Mouse (Mus musculus): ENCODE results near the gene Hs3st2. TPM values are rescaled to one million over a fixed set of nuclear protein-coding genes. Genes with fewer than 3 reads are reported as not detected.

Hs3st2 gene
- total and polyA plus RNA-seq, 3 experiments, result not detected

DNA sequence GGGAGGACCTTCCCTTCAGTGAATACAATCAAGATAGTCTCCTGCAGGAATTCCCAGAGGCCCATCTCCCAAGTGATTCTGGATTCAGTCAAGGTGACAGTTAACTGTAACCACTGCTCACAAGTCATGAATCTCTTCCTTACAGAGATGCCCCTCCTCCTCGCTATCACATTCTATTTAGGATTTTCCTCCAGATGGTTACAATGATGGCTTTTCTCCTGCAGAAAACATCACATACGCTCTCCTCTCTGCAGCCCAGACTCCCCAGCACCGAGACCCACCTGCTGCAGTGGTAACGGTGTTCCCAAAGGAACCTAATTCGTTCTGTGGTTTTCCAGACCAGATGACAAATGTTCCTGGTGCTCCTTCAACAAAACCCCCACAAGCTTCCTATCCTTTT is 49.5 kb downstream of the Hs3st2 start:
- Histone ChIP-seq H3K27me3 (ENCODE audit: control insufficient read depth in 1 of 2, insufficient read depth in 2 of 2, low read length in 2 of 2) (no peaks in the 10 kb centered on the region), H3K9me3 (replicated peaks; ENCODE audit: insufficient read depth, low read length) (no peaks in the 10 kb centered on the region), H3K27ac (ENCODE audit: control insufficient read depth, low read depth, low read length) (no peak overlapping the region), H3K4me3 (ENCODE audit: control insufficient read depth in 1 of 2, insufficient read depth in 1 of 2, low read depth in 2 of 2, low read length in 2 of 2) (no peak overlapping the region), H3K4me1 (ENCODE audit: control insufficient read depth in 1 of 2, insufficient read depth in 2 of 2, low read length in 2 of 2) (no peaks in the 10 kb centered on the region), H3K79me2 (ENCODE audit: control insufficient read depth, insufficient read depth, low read length, poor library complexity) (no peaks in the 10 kb centered on the region), H3K36me3 (ENCODE audit: control insufficient read depth in 1 of 2, insufficient read depth in 2 of 2, low read length in 2 of 2) (no peaks in the 10 kb centered on the region), H3K9ac (ENCODE audit: control insufficient read depth, low read depth, low read length, poor library complexity, severe bottlenecking) (no peak overlapping the region)
- TF ChIP-seq ZC3H11A (IDR thresholded peaks at IDR 0.05; ENCODE audit: low read depth, low read length) (no peak), NRF1 (IDR thresholded peaks at IDR 0.05; ENCODE audit: insufficient read depth, low read depth, low read length, poor library complexity, severe bottlenecking) (no peak), JUND (IDR thresholded peaks at IDR 0.05; ENCODE audit: low read depth, low read length) (no peak), USF1 (IDR thresholded peaks at IDR 0.05; ENCODE audit: low read depth, low read length) (no peak), POLR2AphosphoS2 (IDR thresholded peaks at IDR 0.05; ENCODE audit: low read length) (no peak), MAFK (IDR thresholded peaks at IDR 0.05; ENCODE audit: borderline replicate concordance, low read depth, low read length) (no peak), GABPA (IDR thresholded peaks at IDR 0.05; ENCODE audit: low read depth, low read length) (no peak), MEF2A (IDR thresholded peaks at IDR 0.05; ENCODE audit: extremely low read depth, insufficient replicate concordance, low read depth, low read length, poor library complexity, severe bottlenecking) (no peak), KAT2A (conservative IDR thresholded peaks at IDR 0.05; ENCODE audit: low read depth, low read length) (no peak), CHD1 (IDR thresholded peaks at IDR 0.05; ENCODE audit: low read depth, low read length) (no peak), MYB (IDR thresholded peaks at IDR 0.05; ENCODE audit: low read depth, low read length) (no peak), TCF12 (IDR thresholded peaks at IDR 0.05; ENCODE audit: low read depth, low read length) (no peak), E2F4 (IDR thresholded peaks at IDR 0.05; ENCODE audit: borderline replicate concordance, low read depth, low read length) (no peak), BHLHE40 (IDR thresholded peaks at IDR 0.05; ENCODE audit: borderline replicate concordance, low read depth, low read length) (no peak), UBTF (IDR thresholded peaks at IDR 0.05; ENCODE audit: borderline replicate concordance, insufficient read depth, low read depth, low read length) (no peak), POLR2A (IDR thresholded peaks at IDR 0.05; ENCODE audit: control insufficient read depth in 1 of 2, insufficient read depth in 1 of 2, low read depth in 1 of 2, low read length in 2 of 2, poor library complexity in 1 of 2) (no peak), MAX (IDR thresholded peaks at IDR 0.05; ENCODE audit: low read length) (no peak), GATA1 (IDR thresholded peaks at IDR 0.05; ENCODE audit: low read depth, low read length) (no peak)
- DNase-seq (ENCODE audit: low read depth, low spot score), result no peak

DNA sequence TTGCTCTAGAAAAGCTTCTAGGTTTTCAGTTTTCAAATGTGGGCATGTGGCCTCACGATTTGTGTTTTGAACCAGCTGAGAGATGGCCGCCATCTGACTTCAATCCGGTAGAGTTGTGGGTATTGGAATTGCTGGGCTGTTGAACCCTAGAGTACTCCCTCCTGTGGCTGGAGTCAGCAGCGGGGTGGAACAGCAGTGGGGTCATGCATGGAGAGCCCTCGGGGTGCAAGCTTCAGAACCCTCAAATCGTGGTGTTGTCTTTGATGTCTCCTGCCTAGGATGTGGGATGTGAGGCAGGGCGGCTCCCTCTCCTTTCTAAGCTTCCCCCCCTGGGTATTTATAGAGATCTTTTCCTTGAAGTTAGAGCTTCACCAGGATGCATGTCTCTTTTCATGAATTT is 52.7 kb downstream of the Hs3st2 start:
- H3K36me3 ChIP-seq (ENCODE audit: control insufficient read depth in 1 of 2, insufficient read depth in 2 of 2, low read length in 2 of 2), result no peaks in the 10 kb centered on the region
- no peaks in the 10 kb centered on the region for H3K27me3 ChIP-seq (ENCODE audit: control insufficient read depth in 1 of 2, insufficient read depth in 2 of 2, low read length in 2 of 2)
- H3K4me1 ChIP-seq (ENCODE audit: control insufficient read depth in 1 of 2, insufficient read depth in 2 of 2, low read length in 2 of 2), result no peaks in the 10 kb centered on the region
- H3K9ac ChIP-seq (ENCODE audit: control insufficient read depth, low read depth, low read length, poor library complexity, severe bottlenecking), result no peak overlapping the region
- H3K79me2 ChIP-seq (ENCODE audit: control insufficient read depth, insufficient read depth, low read length, poor library complexity), result no peaks in the 10 kb centered on the region
- H3K9me3 ChIP-seq (replicated peaks; ENCODE audit: insufficient read depth, low read length), result no peaks in the 10 kb centered on the region
- TF ChIP-seq TAL1 (IDR thresholded peaks at IDR 0.05; ENCODE audit: low read length), result no peak
- H3K27ac ChIP-seq (ENCODE audit: control insufficient read depth, low read depth, low read length), result no peak overlapping the region
- DNase-seq (ENCODE audit: low read depth, low spot score), result no peak
- H3K4me3 ChIP-seq (ENCODE audit: control insufficient read depth in 1 of 2, insufficient read depth in 1 of 2, low read depth in 2 of 2, low read length in 2 of 2), result no peak overlapping the region
